Mouse (Mus musculus) monocyte, adult 2 months (primary cell): Measurements from ENCODE around the gene Tmem9b.

ENCODE experiments used
- DNase-seq, 2 experiments: peaks; one replicate each; pipeline ENCODE4 v3.0.0; 2022; ENCODE audit warnings: low spot score in 2 of 2, low read depth in 1 of 2

Gene Tmem9b

GRCm38 (mm10) chr7:109686585-109687128 lies 66.0 kb downstream of the Tmem9b start:
- no peak for DNase-seq
